27 mouse cellular contexts compared by ENCODE assay signal in genomic region chr2:116536453-116536852, GRCm38 (mm10).
A peak's percentile ranks its signal among the peaks of the same experiment; 100 is the strongest.
DNase-seq lines count a peak whose midpoint lies in the region; ATAC-seq and TF ChIP-seq lines count a peak whose summit lies in the region.
"Had no signal": no experiment of that assay in that cellular context is flagged by ENCODE, and none has a peak within 500 bp of the region (broad histone marks: within the 10 kb centered on the region; RNA-seq: fewer than 3 reads in every experiment).

No protein-coding gene starts in this region.

- no peak overlapping the region for H3K4me2 ChIP-seq in embryonic facial prominence, embryonic 11.5 days (ENCODE audit: low read depth, low read length)
- H3K4me2 ChIP-seq in limb, embryonic 11.5 days (ENCODE audit: low read depth, severe bottlenecking), result no peak overlapping the region
- no peak overlapping the region for H3K4me2 ChIP-seq in midbrain, embryonic 12.5 days (replicated peaks)
- H3K4me2 ChIP-seq in midbrain, postnatal 0 days (ENCODE audit: low read depth, low read length, poor library complexity, severe bottlenecking), result no peak overlapping the region
- H3K4me2 ChIP-seq: embryonic facial prominence, embryonic 12.5 days; forebrain, embryonic 15.5 days; heart, embryonic 12.5 days; hindbrain, embryonic 13.5 days; intestine, embryonic 15.5 days had no signal

- no peak for DNase-seq in embryonic facial prominence, embryonic 11.5 days (ENCODE audit: low spot score)
- no peak for DNase-seq in embryonic facial prominence, embryonic 10.5 days (ENCODE audit: low spot score)
- peak; percentile 42 for DNase-seq in heart, embryonic 10.5 days (ENCODE audit: low spot score)
- DNase-seq in heart, adult 8-10 months (ENCODE audit: low spot score), result no peak
- peak; percentile 15 for DNase-seq in limb, embryonic 11.5 days (ENCODE audit: low spot score)
- DNase-seq in limb, embryonic 10.5 days (ENCODE audit: low spot score), result no peak
- DNase-seq in midbrain, postnatal 0 days (ENCODE audit: low spot score), result no peak
- DNase-seq: adrenal gland, adult 8-10 months; adrenal gland, postnatal 25 days; cerebellum, adult 11-12 months; cerebellum, adult 8-10 months; cerebellum, postnatal 10 days; cerebellum, postnatal 36 days; embryo, embryonic 11 days; gastrocnemius, postnatal 25 days; heart, adult 2 months; heart, postnatal 36 days had no signal

- H3K4me1 ChIP-seq in embryonic facial prominence, embryonic 11.5 days (ENCODE audit: control insufficient read depth, insufficient read depth, low read length), result no peaks in the 10 kb centered on the region
- H3K4me1 ChIP-seq in embryonic facial prominence, embryonic 10.5 days, result no peaks in the 10 kb centered on the region
- no peaks in the 10 kb centered on the region for H3K4me1 ChIP-seq in heart, embryonic 10.5 days
- H3K4me1 ChIP-seq in limb, embryonic 11.5 days (ENCODE audit: control insufficient read depth, insufficient read depth, low read length), result no peaks in the 10 kb centered on the region
- no peaks in the 10 kb centered on the region for H3K4me1 ChIP-seq in limb, embryonic 10.5 days
- H3K4me1 ChIP-seq in midbrain, embryonic 12.5 days, result no peaks in the 10 kb centered on the region
- H3K4me1 ChIP-seq in midbrain, postnatal 0 days (ENCODE audit: insufficient read depth, low read length), result no peaks in the 10 kb centered on the region
- H3K4me1 ChIP-seq: embryonic facial prominence, embryonic 12.5 days; forebrain, embryonic 15.5 days; heart, embryonic 12.5 days; hindbrain, embryonic 10.5 days; hindbrain, embryonic 13.5 days; intestine, embryonic 15.5 days had no signal

- peaks cover 2% of the 10 kb centered on the region for H3K9me3 ChIP-seq in embryonic facial prominence, embryonic 11.5 days (replicated peaks; ENCODE audit: control insufficient read depth, low read length)
- peaks cover 51% of the 10 kb centered on the region for H3K9me3 ChIP-seq in embryonic facial prominence, embryonic 10.5 days
- peaks cover 44% of the 10 kb centered on the region for H3K9me3 ChIP-seq in heart, embryonic 10.5 days
- H3K9me3 ChIP-seq in limb, embryonic 11.5 days (ENCODE audit: control insufficient read depth, low read length), result peaks cover 18% of the 10 kb centered on the region
- peaks cover 17% of the 10 kb centered on the region for H3K9me3 ChIP-seq in limb, embryonic 10.5 days (replicated peaks)
- H3K9me3 ChIP-seq in midbrain, embryonic 12.5 days, result peaks cover 36% of the 10 kb centered on the region
- peaks cover 10% of the 10 kb centered on the region; the same call in 1 of the 2 replicates for H3K9me3 ChIP-seq in midbrain, postnatal 0 days (ENCODE audit: low read length)

- no peak overlapping the region for H3K4me3 ChIP-seq in embryonic facial prominence, embryonic 11.5 days (ENCODE audit: low read depth, low read length)
- no peak overlapping the region for H3K4me3 ChIP-seq in embryonic facial prominence, embryonic 10.5 days
- no peak overlapping the region for H3K4me3 ChIP-seq in heart, embryonic 10.5 days
- no peak overlapping the region for H3K4me3 ChIP-seq in limb, embryonic 11.5 days (ENCODE audit: low read depth, low read length)
- H3K4me3 ChIP-seq in limb, embryonic 10.5 days, result no peak overlapping the region
- no peak overlapping the region for H3K4me3 ChIP-seq in midbrain, embryonic 12.5 days
- no peak overlapping the region for H3K4me3 ChIP-seq in midbrain, postnatal 0 days (ENCODE audit: low read depth, low read length)
- H3K4me3 ChIP-seq: embryonic facial prominence, embryonic 12.5 days; erythroblast, embryonic 14.5 days; forebrain, embryonic 15.5 days; heart, adult 2 months; heart, embryonic 12.5 days; hindbrain, embryonic 10.5 days; hindbrain, embryonic 13.5 days; intestine, embryonic 15.5 days had no signal

- H3K27me3 ChIP-seq in embryonic facial prominence, embryonic 11.5 days (ENCODE audit: control insufficient read depth, insufficient read depth, low read length), result no peaks in the 10 kb centered on the region
- no peaks in the 10 kb centered on the region for H3K27me3 ChIP-seq in embryonic facial prominence, embryonic 10.5 days (replicated peaks; ENCODE audit: low read depth, poor library complexity, severe bottlenecking)
- H3K27me3 ChIP-seq in heart, embryonic 10.5 days (ENCODE audit: insufficient read depth, poor library complexity, severe bottlenecking), result no peaks in the 10 kb centered on the region
- no peaks in the 10 kb centered on the region for H3K27me3 ChIP-seq in limb, embryonic 11.5 days (ENCODE audit: control insufficient read depth, insufficient read depth, low read length)
- no peaks in the 10 kb centered on the region for H3K27me3 ChIP-seq in limb, embryonic 10.5 days (ENCODE audit: low read depth, poor library complexity, severe bottlenecking)
- no peaks in the 10 kb centered on the region for H3K27me3 ChIP-seq in midbrain, embryonic 12.5 days
- no peaks in the 10 kb centered on the region for H3K27me3 ChIP-seq in midbrain, postnatal 0 days (ENCODE audit: insufficient read depth, low read length)
- H3K27me3 ChIP-seq: embryonic facial prominence, embryonic 12.5 days; forebrain, embryonic 15.5 days; heart, embryonic 12.5 days; hindbrain, embryonic 13.5 days; intestine, embryonic 15.5 days had no signal

- no peaks in the 10 kb centered on the region for H3K36me3 ChIP-seq in embryonic facial prominence, embryonic 11.5 days (replicated peaks; ENCODE audit: control insufficient read depth, insufficient read depth, low read depth, low read length)
- no peaks in the 10 kb centered on the region for H3K36me3 ChIP-seq in embryonic facial prominence, embryonic 10.5 days (replicated peaks)
- no peaks in the 10 kb centered on the region for H3K36me3 ChIP-seq in heart, embryonic 10.5 days
- H3K36me3 ChIP-seq in limb, embryonic 11.5 days (ENCODE audit: control insufficient read depth, insufficient read depth, low read length), result no peaks in the 10 kb centered on the region
- H3K36me3 ChIP-seq in limb, embryonic 10.5 days, result no peaks in the 10 kb centered on the region
- no peaks in the 10 kb centered on the region for H3K36me3 ChIP-seq in midbrain, embryonic 12.5 days
- no peaks in the 10 kb centered on the region for H3K36me3 ChIP-seq in midbrain, postnatal 0 days (ENCODE audit: insufficient read depth, low read length)
- H3K36me3 ChIP-seq: embryonic facial prominence, embryonic 12.5 days; forebrain, embryonic 15.5 days; heart, embryonic 12.5 days; hindbrain, embryonic 10.5 days; hindbrain, embryonic 13.5 days; intestine, embryonic 15.5 days had no signal

- H3K9ac ChIP-seq in embryonic facial prominence, embryonic 11.5 days (replicated peaks; ENCODE audit: low read length), result no peak overlapping the region
- no peak overlapping the region for H3K9ac ChIP-seq in limb, embryonic 11.5 days (ENCODE audit: low read length)
- no peak overlapping the region for H3K9ac ChIP-seq in midbrain, embryonic 12.5 days (replicated peaks)
- no peak overlapping the region for H3K9ac ChIP-seq in midbrain, postnatal 0 days (replicated peaks; ENCODE audit: low read length, poor library complexity, severe bottlenecking)
- H3K9ac ChIP-seq: embryonic facial prominence, embryonic 12.5 days; forebrain, embryonic 15.5 days; heart, embryonic 12.5 days; hindbrain, embryonic 13.5 days; intestine, embryonic 15.5 days had no signal

- H3K27ac ChIP-seq in embryonic facial prominence, embryonic 11.5 days (replicated peaks; ENCODE audit: low read depth, low read length), result no peak overlapping the region
- H3K27ac ChIP-seq in embryonic facial prominence, embryonic 10.5 days (replicated peaks), result no peak overlapping the region
- no peak overlapping the region for H3K27ac ChIP-seq in heart, embryonic 10.5 days
- no peak overlapping the region for H3K27ac ChIP-seq in limb, embryonic 11.5 days (replicated peaks; ENCODE audit: low read depth, low read length)
- H3K27ac ChIP-seq in limb, embryonic 10.5 days, result no peak overlapping the region
- H3K27ac ChIP-seq in midbrain, embryonic 12.5 days (replicated peaks), result no peak overlapping the region
- no peak overlapping the region for H3K27ac ChIP-seq in midbrain, postnatal 0 days (ENCODE audit: low read depth, low read length)
- H3K27ac ChIP-seq: embryonic facial prominence, embryonic 12.5 days; forebrain, embryonic 15.5 days; heart, adult 2 months; hindbrain, embryonic 10.5 days; hindbrain, embryonic 13.5 days; intestine, embryonic 15.5 days had no signal

- no peak for TF ChIP-seq CTCF in midbrain, postnatal 0 days (IDR thresholded peaks at IDR 0.05)

- WGBS in embryonic facial prominence, embryonic 11.5 days, result 69% methylated on average over 1 of the region's 1 CpGs
- 77% methylated on average over 1 of the region's 1 CpGs for WGBS in embryonic facial prominence, embryonic 10.5 days
- 83% methylated on average over 1 of the region's 1 CpGs for WGBS in heart, embryonic 10.5 days
- WGBS in limb, embryonic 11.5 days, result 85% methylated on average over 1 of the region's 1 CpGs
- WGBS in limb, embryonic 10.5 days, result 89% methylated on average over 1 of the region's 1 CpGs
- 76% methylated on average over 1 of the region's 1 CpGs for WGBS in midbrain, embryonic 12.5 days
- 88% methylated on average over 1 of the region's 1 CpGs for WGBS in midbrain, postnatal 0 days

- peak; percentile 62; the same call in 1 of the 2 replicates for ATAC-seq in embryonic facial prominence, embryonic 11.5 days (replicated peaks; ENCODE audit: insufficient number of reproducible peaks, low FRiP score, low TSS enrichment, low read depth)
- no peak for ATAC-seq in limb, embryonic 11.5 days (ENCODE audit: insufficient number of reproducible peaks, low FRiP score, low TSS enrichment, low read depth)
- ATAC-seq in midbrain, embryonic 12.5 days (ENCODE audit: low FRiP score, low read depth), result 0 out of 2 replicates have a peak, but pooled peaks have one; percentile 12
- ATAC-seq in midbrain, postnatal 0 days (ENCODE audit: low FRiP score), result no peak
- ATAC-seq: activated CD4-positive, CD25-positive, alpha-beta regulatory T cell, adult 4 months; forebrain, embryonic 15.5 days; hindbrain, embryonic 16.5 days; intestine, embryonic 15.5 days had no signal

Comparison
In these comparisons a context has a peak if more than half of its experiments do, and no peak if none do; other contexts are left out.
1. ATAC-seq: peak in embryonic facial prominence, embryonic 11.5 days (single experiment) and midbrain, embryonic 12.5 days (single experiment); none in limb, embryonic 11.5 days (single experiment) and midbrain, postnatal 0 days (single experiment).
2. DNase-seq: peak in heart, embryonic 10.5 days (single experiment) and limb, embryonic 11.5 days (single experiment); none in embryonic facial prominence, embryonic 11.5 days (single experiment), embryonic facial prominence, embryonic 10.5 days (single experiment), heart, adult 8-10 months (single experiment), limb, embryonic 10.5 days (single experiment) and midbrain, postnatal 0 days (single experiment).